Mouse (Mus musculus): ENCODE measurements at regions not wholly inside any gene's neighbourhood (a gene's known extent, or its start where the extent isn't known, plus 50 kb on each side); places are given as distances from the start of the nearest gene placed in this dataset.
A peak's percentile ranks its signal among the peaks of the same experiment; 100 is the strongest.

DNA sequence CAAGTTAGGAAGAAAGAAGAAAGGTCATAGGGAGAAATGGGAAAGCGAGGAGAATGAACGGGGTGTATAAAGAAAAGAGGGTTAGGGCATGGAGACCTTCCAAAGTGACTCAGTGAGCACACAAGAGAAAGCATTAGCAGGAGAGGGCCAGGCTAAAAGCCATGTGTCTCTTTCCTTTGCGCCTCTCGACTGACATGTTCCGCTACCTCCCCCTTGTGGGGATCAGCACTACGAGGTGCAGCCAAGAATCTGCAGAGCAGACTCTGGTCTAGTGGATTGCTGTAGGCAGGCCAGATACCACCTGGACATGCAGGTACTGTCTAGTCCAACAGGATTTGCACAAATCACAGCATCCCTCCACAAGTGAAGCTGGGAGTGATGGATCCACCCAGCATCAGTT, 54.0 kb downstream of the Kcna5 start:
- H3K27ac ChIP-seq = no peak overlapping the region
- H3K4me2 ChIP-seq = no peak overlapping the region
- no peaks in the 10 kb centered on the region for H3K36me3 ChIP-seq
- H3K9me3 ChIP-seq (replicated peaks) = no peaks in the 10 kb centered on the region
- 48% methylated on average over 6 of the region's 6 CpGs for WGBS
- H3K27me3 ChIP-seq = no peaks in the 10 kb centered on the region
- no peak for ATAC-seq (replicated peaks; ENCODE audit: insufficient number of reproducible peaks, insufficient read depth, low FRiP score, low read depth)
- peaks cover 5% of the 10 kb centered on the region; the same call in 1 of the 2 replicates for H3K4me1 ChIP-seq (replicated peaks)
- no peak overlapping the region for H3K9ac ChIP-seq
- H3K4me3 ChIP-seq = no peak overlapping the region

DNA sequence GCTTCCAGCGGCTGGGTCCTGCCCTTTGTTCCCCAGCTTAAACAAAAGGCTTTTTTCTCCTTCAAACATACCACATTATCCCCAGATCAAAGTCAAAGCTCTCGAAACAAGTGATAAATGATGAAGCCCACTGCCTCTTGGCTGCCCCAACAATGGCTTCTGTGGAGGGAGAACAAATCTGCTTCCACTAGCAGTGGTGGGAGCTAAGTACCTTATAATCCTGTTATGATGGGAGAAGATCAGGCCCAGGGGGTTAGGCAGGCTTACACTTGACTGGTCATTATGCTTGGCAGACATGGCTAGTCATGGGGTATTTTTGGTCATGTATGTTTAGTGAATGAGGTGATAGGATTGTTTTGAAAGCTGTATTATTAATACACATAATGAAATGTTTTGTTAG, 57.7 kb downstream of the Kcna5 start:
- H3K27me3 ChIP-seq = no peaks in the 10 kb centered on the region
- WGBS = 30% methylated on average over 2 of the region's 2 CpGs
- H3K4me2 ChIP-seq = no peak overlapping the region
- no peak overlapping the region for H3K4me3 ChIP-seq
- no peak overlapping the region for H3K27ac ChIP-seq
- no peaks in the 10 kb centered on the region for H3K9me3 ChIP-seq (replicated peaks)
- H3K4me1 ChIP-seq (replicated peaks) = no peaks in the 10 kb centered on the region
- H3K36me3 ChIP-seq = no peaks in the 10 kb centered on the region
- H3K9ac ChIP-seq = no peak overlapping the region
- no peak for ATAC-seq (replicated peaks; ENCODE audit: insufficient number of reproducible peaks, insufficient read depth, low FRiP score, low read depth)

DNA sequence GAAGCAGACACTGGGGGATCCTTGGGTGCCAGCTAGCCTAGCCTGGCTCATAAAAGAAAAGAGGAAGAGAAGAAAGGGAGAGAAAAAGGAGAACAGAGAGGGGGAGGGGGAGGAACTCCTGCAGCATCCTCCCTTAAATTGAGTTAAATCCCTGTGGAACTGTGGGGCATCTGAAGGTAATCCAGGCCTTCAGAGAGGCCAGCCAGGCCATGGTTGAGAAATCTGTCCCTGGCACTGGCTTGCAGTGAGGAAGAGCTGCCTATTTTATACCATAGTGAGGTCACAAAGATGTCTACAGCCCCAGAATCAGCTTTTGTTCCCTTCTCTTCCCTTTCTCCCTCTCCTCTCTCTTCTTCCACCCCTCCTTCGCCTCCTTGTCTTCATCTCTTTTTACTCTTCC, 58.5 kb downstream of the Kcna5 start:
- H3K4me3 ChIP-seq = no peak overlapping the region
- no peaks in the 10 kb centered on the region for H3K36me3 ChIP-seq
- H3K4me1 ChIP-seq (replicated peaks) = no peaks in the 10 kb centered on the region
- H3K9ac ChIP-seq = no peak overlapping the region
- no peak overlapping the region for H3K4me2 ChIP-seq
- H3K27ac ChIP-seq = no peak overlapping the region
- no peaks in the 10 kb centered on the region for H3K27me3 ChIP-seq
- H3K9me3 ChIP-seq (replicated peaks) = no peaks in the 10 kb centered on the region
- WGBS = 61% methylated on average over 1 of the region's 1 CpGs
- no peak for ATAC-seq (replicated peaks; ENCODE audit: insufficient number of reproducible peaks, insufficient read depth, low FRiP score, low read depth)

DNA sequence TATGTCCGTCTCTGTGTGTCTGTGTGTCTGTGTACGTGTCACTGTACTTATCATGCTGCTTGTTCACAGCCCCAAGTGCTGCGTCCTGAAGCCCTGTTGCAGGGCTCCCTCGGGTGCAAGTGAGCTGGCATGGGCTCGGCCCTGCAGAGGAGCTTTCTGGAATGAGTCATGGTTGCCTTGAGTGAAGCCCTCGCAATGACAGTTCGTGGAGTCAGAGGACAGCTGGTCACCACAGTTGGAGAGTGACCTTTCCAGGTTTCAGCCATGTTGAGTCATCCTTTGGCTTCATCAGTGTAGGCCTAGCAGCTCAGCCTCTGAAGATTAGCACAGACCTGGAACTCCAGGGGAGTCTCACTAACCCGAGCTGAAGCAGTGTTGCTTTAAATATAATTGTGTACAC, 59.7 kb downstream of the Kcna5 start:
- Histone ChIP-seq H3K9ac (no peak overlapping the region), H3K27ac (no peak overlapping the region), H3K9me3 (replicated peaks) (no peaks in the 10 kb centered on the region), H3K36me3 (no peaks in the 10 kb centered on the region), H3K27me3 (no peaks in the 10 kb centered on the region), H3K4me3 (no peak overlapping the region), H3K4me2 (no peak overlapping the region), H3K4me1 (replicated peaks) (no peaks in the 10 kb centered on the region)
- WGBS = 65% methylated on average over 8 of the region's 8 CpGs
- no peak for ATAC-seq (replicated peaks; ENCODE audit: insufficient number of reproducible peaks, insufficient read depth, low FRiP score, low read depth)

DNA sequence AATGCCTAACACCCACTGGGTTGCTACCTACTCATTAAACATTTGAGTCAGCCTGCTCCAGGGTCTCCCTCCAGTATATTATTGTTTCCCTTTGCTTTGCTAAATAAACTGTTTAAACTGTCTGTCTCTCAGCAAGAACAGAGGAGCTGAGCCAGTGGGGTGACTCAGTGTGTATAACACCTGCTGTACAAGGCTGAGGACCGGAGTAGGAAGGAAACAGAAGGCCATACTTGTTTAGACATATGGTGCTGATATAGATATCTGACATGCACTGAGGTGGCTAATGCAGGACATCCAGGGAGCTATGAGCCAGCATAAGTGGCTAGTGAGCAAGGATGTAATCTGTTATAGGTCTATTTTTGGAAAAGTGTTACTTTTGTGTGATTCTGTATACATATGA, 81.5 kb downstream of the Kcna5 start:
- Histone ChIP-seq H3K36me3 (no peaks in the 10 kb centered on the region), H3K4me3 (no peak overlapping the region), H3K27me3 (no peaks in the 10 kb centered on the region), H3K9ac (no peak overlapping the region), H3K4me1 (replicated peaks) (no peaks in the 10 kb centered on the region), H3K27ac (no peak overlapping the region), H3K9me3 (replicated peaks) (no peaks in the 10 kb centered on the region), H3K4me2 (no peak overlapping the region)
- no peak for ATAC-seq (replicated peaks; ENCODE audit: insufficient number of reproducible peaks, insufficient read depth, low FRiP score, low read depth)
- WGBS = 24% methylated on average over 1 of the region's 1 CpGs

DNA sequence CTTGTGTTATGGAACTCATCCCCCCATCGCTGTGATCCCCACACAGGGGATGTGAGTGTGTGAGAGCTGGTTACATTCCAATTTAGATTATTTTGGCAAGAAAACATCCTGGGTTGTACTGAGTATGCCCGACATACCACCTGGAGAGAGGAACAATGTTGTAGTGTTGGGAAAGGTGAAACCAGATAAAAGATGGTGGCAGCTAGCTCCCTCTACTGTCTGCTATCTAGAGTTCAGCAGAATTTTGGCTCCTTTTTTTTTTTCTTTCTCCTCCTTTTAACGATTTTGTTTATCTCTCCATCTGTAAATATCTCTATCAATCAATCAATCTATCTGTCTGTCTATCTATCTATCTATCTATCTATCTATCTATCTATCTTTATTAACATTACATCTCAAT, 89.7 kb downstream of the Kcna5 start:
- Histone ChIP-seq H3K4me2 (no peak overlapping the region), H3K4me3 (no peak overlapping the region), H3K36me3 (no peaks in the 10 kb centered on the region), H3K27ac (no peak overlapping the region), H3K27me3 (peaks cover 3% of the 10 kb centered on the region; the same call in 1 of the 2 replicates), H3K9me3 (replicated peaks) (no peaks in the 10 kb centered on the region), H3K9ac (no peak overlapping the region), H3K4me1 (replicated peaks) (no peaks in the 10 kb centered on the region)
- no peak for ATAC-seq (replicated peaks; ENCODE audit: insufficient number of reproducible peaks, insufficient read depth, low FRiP score, low read depth)
- WGBS = 26% methylated on average over 3 of the region's 3 CpGs

DNA sequence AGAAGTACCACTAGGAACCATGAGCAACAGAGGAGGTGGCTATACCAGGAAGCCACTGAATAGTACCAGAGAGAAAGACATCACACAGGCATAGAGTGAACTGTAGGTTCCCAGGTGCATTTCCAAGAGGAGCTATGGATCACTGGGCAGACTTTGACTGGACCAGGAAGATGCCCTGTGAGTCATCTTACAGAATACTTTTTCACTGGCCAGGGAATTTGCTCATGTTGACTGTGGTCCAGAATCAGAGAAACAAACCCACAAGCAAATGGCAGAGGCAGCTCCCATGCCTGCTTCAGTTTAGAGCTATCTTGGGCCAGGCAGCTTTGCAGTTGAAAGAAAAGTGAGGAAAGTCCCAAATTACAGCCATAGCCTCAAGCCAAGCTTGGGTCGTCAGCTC, 95.0 kb downstream of the Kcna5 start:
- H3K9me3 ChIP-seq (replicated peaks) = no peaks in the 10 kb centered on the region
- ATAC-seq (replicated peaks; ENCODE audit: insufficient number of reproducible peaks, insufficient read depth, low FRiP score, low read depth) = no peak
- no peak overlapping the region for H3K27ac ChIP-seq
- H3K4me2 ChIP-seq = no peak overlapping the region
- H3K36me3 ChIP-seq = no peaks in the 10 kb centered on the region
- WGBS = 84% methylated on average over 1 of the region's 1 CpGs
- H3K4me3 ChIP-seq = no peak overlapping the region
- no peaks in the 10 kb centered on the region for H3K4me1 ChIP-seq (replicated peaks)
- H3K9ac ChIP-seq = no peak overlapping the region
- H3K27me3 ChIP-seq = 0 out of 2 replicates have a peak, but pooled peaks cover 2% of the 10 kb centered on the region

DNA sequence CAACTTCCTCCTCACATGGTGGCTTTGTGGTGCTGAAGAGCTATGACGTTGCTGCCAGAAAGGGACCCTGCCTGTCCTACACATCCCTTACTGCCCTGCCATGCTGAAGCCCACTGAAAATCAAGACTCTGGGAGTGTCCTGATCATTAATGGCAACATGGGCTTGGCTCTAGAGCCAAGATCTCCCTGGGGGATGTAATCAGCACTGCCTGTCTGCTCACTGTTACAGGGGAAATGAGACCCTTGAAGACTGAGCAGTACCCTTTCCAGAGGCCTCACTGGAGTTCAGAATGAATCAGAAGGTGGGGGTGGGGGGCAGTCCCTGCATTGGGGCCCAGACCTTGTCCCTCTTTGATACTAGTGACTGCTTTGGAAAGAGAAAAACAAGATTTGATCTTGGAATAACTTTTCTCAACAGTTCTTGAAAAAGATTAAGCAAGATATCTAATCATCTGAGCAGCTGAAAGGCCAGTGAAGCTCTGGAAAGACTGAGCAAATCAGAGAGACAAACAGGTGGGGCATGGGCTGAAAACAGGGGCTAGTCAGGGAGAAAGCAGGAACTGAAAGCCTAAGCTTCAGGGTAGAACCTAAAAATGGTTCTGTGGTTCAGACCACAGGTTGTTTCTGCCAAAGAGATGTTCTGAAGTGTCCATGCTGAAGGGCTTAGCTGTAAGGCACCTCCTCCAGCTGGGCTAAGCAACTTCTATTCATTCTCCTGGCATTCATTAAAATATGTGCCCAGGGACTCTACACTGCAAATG, 97.1 kb downstream of the Kcna5 start:
- Histone ChIP-seq H3K27ac (no peak overlapping the region), H3K4me2 (no peak overlapping the region), H3K9me3 (replicated peaks) (no peaks in the 10 kb centered on the region), H3K9ac (no peak overlapping the region), H3K36me3 (no peaks in the 10 kb centered on the region), H3K4me3 (no peak overlapping the region), H3K4me1 (replicated peaks) (no peaks in the 10 kb centered on the region), H3K27me3 (0 out of 2 replicates have a peak, but pooled peaks cover 4% of the 10 kb centered on the region)
- no peak for ATAC-seq (replicated peaks; ENCODE audit: insufficient number of reproducible peaks, insufficient read depth, low FRiP score, low read depth)
- 48% methylated on average over 1 of the region's 1 CpGs for WGBS

DNA sequence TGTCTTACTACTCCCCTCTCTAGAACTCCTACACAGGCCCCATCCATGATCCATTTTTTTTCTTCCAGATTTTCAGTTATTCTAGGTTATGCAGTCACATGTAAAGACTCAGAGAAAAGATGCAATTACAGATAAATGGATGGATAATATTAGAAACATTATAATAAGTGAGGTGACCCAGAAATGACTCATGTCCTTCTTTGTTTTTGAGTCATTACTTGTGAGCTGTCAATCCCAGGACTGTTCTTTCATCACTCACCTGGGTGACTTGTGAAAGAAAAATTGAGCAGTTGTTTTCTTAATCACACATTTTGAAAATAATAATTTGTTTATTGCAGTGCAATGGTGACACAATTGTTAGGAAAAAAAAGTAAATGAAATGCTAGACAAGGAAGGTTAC, 108.0 kb downstream of the Kcna5 start:
- Histone ChIP-seq H3K27ac (no peak overlapping the region), H3K9me3 (replicated peaks) (no peaks in the 10 kb centered on the region), H3K4me2 (no peak overlapping the region), H3K9ac (no peak overlapping the region), H3K27me3 (no peaks in the 10 kb centered on the region), H3K36me3 (no peaks in the 10 kb centered on the region), H3K4me3 (no peak overlapping the region), H3K4me1 (replicated peaks) (no peaks in the 10 kb centered on the region)
- ATAC-seq (replicated peaks; ENCODE audit: insufficient number of reproducible peaks, insufficient read depth, low FRiP score, low read depth) = no peak

DNA sequence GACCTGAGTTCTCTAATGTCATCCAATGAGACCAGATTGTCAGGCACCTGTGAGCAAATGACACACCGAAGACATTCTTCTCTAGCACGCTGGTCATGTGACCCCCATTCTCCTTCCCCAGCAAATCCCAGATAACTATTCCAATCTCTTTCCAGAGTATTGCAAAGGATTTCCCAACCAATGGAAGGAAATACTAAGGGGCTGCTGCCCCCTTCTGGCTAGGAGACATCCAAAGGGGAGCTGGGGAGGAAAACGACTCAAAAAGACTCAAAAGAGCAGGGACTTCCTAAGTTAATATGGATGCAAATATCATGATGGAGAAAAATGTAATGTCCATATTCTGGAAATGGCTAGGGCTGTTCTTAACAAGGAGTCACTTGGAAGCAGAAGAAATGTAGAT, 129.5 kb downstream of the Kcna5 start:
- H3K36me3 ChIP-seq = no peaks in the 10 kb centered on the region
- no peaks in the 10 kb centered on the region for H3K9me3 ChIP-seq (replicated peaks)
- no peaks in the 10 kb centered on the region for H3K27me3 ChIP-seq
- peaks cover 28% of the 10 kb centered on the region for H3K4me1 ChIP-seq (replicated peaks)
- no peak overlapping the region for H3K27ac ChIP-seq
- no peak overlapping the region for H3K4me2 ChIP-seq
- ATAC-seq (replicated peaks; ENCODE audit: insufficient number of reproducible peaks, insufficient read depth, low FRiP score, low read depth) = no peak
- no peak overlapping the region for H3K9ac ChIP-seq
- no peak overlapping the region for H3K4me3 ChIP-seq
- WGBS = 26% methylated on average over 3 of the region's 3 CpGs

DNA sequence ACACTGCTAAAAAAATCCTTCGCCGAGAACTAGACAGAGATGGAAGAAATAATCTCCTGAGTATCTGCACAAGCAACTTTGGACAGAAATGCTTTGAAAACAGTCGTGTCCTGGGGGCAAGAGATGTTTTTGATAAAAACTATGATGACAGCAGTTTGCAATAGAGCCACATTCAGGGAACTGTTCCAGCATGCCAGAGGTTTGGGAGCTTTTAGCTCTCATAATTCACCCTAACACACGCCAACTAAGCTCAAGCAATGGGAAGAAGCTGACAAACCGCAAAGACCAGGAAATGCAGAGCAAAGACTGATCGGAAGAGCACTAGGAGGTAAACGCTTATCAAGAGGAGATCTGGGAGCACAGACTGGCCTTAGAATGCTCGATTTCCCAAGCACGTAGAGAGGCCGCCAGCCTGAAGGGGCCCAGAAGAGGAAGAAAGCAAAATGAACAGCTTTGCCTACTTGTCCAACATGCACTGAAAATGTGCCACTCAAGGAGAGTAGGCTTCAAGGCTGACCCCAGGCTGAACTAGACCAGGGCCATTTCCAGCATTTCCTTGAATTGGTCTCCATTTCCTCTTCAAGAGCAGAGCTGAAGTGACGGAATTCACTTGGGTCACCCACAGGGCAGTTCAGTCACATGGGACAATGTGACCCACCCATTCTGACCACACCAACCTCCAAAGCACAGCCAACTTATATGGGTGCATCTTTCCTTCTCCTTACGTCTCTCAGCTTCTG, 130.7 kb downstream of the Kcna5 start:
- no peak overlapping the region for H3K4me3 ChIP-seq
- H3K4me1 ChIP-seq (replicated peaks) = peaks cover 29% of the 10 kb centered on the region
- H3K4me2 ChIP-seq = no peak overlapping the region
- peak; percentile 60 for ATAC-seq (replicated peaks; ENCODE audit: insufficient number of reproducible peaks, insufficient read depth, low FRiP score, low read depth)
- 64% methylated on average over 12 of the region's 12 CpGs for WGBS
- H3K27me3 ChIP-seq = no peaks in the 10 kb centered on the region
- no peak overlapping the region for H3K27ac ChIP-seq
- H3K9me3 ChIP-seq (replicated peaks) = no peaks in the 10 kb centered on the region
- H3K9ac ChIP-seq = no peak overlapping the region
- H3K36me3 ChIP-seq = no peaks in the 10 kb centered on the region

DNA sequence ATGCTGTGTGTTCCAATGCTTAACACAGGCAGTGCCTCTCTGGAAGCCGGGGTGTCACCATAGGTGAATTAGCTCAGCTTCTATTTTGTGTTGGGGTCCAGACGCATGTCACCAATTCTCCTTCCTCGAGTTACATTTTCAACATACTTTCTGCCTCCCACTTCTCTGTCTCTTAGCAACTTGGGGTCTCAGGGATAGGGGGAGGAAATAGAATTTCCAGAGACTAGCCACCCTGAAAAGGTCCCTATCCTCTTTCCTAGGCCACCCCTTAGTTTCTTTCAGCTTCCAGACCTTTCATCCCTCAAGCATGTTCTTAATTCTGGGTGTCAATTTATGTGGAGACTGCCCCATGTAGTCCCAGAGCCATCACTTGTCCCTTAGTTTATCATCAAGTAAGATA, 135.6 kb downstream of the Kcna5 start:
- peaks cover 16% of the 10 kb centered on the region for H3K4me1 ChIP-seq (replicated peaks)
- H3K9me3 ChIP-seq (replicated peaks) = no peaks in the 10 kb centered on the region
- H3K36me3 ChIP-seq = no peaks in the 10 kb centered on the region
- no peak overlapping the region for H3K27ac ChIP-seq
- H3K9ac ChIP-seq = no peak overlapping the region
- H3K4me2 ChIP-seq = no peak overlapping the region
- no peak overlapping the region for H3K4me3 ChIP-seq
- WGBS = 72% methylated on average over 3 of the region's 3 CpGs
- H3K27me3 ChIP-seq = no peaks in the 10 kb centered on the region
- ATAC-seq (replicated peaks; ENCODE audit: insufficient number of reproducible peaks, insufficient read depth, low FRiP score, low read depth) = no peak

Data from heart, embryonic 15.5 days (tissue).